Mouse (Mus musculus) hindlimb bud, embryonic 11.5 days (tissue): Measurements from ENCODE around the gene Fut9.

Experiments used
- DNase-seq: peaks from one replicate; pipeline ENCODE4 v3.0.0-alpha.2; 2012; ENCODE audit warnings: low read depth, low spot score; ENCODE audit errors: extremely low spot score

Fut9 gene

DNA sequence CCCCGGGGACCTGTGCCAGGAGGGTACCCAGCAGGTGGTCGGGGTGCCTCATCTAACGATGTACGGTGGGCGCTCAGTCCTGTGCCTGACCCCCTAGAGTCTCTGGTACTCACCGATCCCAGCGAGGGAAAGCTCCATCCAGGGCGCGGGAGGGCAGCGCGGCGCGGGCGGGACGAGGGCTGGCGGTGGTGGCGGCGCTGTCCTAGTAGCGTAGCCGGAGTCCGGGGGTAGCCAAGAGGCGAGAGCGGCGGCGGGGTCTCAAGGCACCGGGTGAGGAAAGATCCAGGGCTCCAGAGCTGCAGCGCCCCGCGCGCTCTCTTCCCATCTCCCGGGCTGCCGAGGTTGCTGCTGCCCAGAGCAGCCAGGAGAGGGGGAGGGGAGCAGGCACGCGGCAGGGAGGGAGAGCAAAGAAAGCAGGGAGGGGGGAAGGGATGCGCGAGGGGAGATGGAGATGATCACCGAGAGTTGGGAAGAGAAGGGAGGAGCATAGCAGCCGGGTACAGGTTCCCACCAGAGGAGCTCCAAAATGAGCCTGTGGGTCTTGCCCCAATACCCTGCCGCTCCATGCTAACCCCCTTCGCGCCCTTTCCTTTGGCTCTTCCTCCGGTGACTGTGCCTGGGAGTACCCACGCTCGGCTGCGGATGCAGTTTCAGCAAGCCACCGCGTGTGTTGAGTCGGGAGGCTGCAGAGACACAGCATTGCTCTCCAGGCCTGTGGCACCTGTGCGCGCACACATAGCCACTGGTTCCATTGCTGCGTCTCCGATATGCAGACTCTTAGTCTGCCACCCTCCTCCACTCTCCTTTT lies at the start of gene Fut9:
Fut9 (minus strand) TSS at position 769 of the 808 bp plus-strand sequence.
- DNase-seq, result no peak

DNA sequence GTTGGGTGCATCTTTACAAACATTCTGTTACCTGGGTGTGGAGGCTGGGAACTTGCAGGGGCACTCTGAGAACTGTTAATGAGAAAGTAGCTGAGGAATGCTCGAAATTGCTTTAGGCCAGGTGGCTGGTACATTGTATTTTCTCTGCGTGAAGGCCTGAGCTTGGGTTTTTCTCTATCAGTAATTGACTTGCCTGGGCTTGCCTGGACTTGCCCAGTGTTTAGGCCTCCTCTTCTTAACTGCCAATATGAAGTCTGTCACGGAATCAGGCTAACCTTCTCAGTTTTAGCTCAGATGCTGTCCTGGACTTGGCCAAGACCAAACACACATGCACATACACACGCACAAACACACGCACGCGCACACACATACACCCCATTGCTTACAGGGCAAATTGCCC lies 15.7 kb upstream of the Fut9 start:
- no peak for DNase-seq

DNA sequence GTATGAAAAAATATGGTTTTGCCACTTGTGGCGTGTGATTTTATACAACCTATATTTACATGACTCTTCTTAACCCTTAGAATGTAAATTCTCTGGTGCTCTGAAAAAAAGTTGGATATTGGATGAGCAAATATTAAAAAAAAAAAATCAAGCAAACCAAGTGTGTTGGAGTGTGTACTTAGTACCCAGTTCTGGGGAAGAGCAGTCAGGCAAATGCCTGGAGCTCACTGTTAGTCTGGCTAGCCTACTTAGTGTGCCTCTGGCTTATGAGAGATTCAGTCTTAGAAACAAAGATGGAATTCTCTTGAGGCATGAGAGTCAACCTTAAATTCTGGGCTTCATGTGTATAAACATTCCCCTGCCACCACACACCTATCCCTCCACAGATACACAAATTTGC lies 13.3 kb upstream of the Fut9 start:
- DNase-seq, result no peak

DNA sequence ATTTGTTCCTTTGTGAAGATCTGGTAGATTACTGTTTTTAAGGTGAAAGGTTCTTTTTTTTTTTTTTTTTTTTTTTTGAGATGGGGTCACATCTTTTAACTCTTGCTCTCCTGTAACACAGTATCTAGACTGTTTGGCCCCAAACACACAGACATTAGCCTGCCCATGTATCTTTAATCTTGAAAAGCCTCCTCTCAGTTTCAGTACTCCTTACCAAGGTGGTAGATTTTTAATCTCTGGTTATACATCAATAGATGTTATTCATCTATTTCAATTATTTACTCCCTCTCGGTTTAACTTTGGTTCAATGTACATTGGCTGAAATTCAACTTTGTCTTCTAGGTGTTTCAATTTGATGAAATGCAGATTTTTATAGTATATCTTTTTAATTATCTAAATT lies 10.0 kb upstream of the Fut9 start:
- no peak for DNase-seq

DNA sequence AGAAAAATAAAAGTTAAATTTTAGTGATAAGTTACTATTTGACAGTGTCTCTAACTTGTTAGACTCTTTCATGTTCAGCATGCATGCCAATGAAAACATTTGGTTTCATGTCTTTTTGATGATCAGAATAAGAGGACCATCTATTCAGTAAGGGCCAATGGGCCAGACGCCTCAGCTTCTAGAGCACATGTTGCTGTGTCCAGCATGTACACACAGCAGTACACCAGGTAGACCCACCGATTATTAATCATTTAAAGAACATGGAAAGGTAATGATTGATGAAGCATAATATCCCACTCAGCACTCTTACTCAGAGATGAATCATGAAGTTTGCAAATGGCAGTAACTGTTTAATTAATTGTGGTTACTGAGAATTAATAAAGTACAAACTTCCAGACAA lies 1.7 kb upstream of the Fut9 start:
- DNase-seq, result no peak

DNA sequence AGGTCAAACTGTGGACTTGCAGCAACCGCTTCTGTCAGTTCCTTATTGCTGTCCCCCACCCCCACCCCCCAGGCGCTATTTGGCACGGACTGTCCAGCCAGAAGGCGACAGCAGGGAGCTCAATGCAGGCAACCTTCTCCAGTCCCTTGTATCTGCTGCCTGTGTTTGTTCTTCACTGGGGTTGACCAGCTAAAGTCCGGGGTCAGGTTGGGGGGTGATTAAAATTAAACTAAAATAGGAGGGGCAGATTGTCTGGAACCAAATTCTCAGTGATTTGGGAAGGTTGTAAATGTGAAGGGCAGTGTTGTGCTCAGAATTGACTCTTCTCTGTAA lies 206 bp upstream of the Fut9 start:
- no peak for DNase-seq

DNA sequence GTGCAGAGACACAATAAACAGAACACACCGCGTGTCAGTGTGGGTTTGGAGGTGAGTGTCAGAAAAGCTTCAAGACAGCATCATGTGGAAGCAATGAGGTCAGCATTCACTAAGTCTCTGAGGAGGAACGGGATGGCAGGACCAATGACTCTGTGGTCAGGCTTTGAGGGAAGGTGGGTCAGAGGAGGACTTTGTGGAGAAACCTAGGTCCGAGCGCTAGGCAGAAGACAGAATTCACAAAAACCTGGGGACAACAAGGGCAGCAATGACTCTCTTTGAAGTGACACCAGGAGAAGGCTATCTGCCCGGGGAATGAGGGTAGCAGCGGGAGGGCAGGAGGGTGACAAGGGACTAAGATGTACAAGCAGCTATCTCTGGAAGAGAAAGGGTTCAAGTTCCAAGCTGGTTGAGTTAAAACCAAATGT lies 981 bp downstream of the Fut9 start:
- no peak for DNase-seq

DNA sequence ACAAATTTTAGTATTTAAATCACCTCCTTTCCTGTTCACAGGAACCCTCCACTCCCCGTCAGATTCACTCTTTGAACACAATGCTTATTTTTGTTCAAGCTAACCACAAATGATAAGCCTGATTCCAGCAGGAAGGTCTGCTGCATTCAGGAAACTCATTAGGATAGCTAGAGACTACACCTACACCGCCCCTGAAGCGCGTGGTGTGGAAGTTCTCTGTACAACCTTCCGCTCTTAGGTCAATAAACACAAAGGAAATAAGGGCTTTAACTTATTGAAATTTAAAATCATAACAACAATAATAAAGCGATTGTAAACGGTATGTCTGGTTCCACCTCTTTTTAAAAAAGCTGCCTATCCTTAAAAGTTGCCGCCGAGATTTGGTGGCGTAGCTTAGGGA lies 1.6 kb downstream of the Fut9 start:
- no peak for DNase-seq

DNA sequence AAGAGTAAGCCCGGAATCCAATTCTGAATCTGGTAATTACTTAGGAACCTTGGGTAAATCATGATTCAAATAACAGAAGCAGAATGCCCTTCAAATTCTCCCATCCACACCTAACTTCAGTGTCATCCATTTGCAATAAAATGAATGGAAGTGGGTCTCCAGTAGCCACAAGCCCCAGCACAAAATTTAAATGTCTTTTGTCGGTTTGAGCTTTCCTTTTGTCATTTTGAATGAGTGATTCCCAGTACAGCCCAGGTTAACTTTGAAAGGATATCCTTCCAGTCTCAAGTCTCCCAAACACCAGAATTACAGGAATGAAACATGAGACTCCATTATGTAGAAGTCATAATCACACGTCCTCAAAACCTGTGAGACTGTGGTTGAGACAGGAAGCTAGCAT lies 3.9 kb downstream of the Fut9 start:
- no peak for DNase-seq

DNA sequence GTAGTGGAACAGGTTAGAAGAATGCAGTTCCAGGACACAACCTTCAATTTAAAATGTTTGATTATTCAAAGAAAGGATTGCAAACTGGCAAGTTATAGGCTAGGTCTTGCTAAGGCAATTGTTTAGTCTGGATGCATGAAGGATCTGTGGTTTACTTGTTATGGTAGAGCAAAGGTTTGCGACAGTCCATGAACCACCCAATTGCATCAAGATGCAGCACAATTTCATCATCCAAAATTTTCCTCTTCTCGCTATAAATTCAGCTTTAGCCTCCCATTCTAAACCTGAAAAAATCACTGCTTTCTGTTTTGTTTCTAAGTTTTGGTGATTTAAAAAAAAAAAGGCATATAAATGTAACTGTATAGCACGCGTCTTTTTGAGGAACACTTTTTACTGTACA lies 14.8 kb downstream of the Fut9 start:
- no peak for DNase-seq

DNA sequence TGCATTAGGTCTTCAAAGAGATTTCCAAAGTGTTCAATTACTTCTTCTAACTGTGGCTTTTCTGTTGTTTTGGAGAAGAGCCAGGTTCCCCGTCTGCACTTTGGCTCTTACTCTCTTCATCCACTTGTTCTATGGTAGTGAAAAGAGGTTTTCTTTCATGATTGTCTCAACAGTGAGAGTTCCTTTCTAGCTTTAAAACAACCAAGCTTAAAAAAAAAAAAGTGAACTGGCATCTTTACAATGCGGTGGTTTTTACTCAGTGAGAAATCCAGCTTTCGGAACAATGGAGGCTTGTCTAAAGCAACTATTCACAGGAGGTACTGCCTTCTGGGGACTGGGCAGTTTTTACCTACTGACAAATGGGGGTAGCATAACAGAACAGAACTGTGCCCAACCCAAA lies 31.4 kb downstream of the Fut9 start:
- no peak for DNase-seq

DNA sequence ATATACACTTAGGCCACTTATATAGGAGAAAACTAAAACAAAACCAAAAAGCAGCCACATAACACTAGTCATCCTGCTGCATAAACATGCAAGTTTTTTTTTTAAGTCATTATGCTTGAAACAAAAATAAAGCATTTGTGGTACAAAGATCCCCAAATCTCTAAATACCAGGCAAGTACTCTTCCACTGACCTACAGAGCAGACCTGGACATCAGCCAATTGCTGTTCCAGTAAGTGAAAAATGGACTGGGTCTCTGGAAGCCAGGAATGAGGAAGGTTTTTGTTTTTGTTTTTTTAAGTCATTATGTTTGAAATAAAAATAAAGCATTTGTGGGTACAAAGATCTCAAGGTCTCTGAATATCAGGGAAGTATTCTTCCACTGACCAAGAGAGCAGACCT lies 37.0 kb downstream of the Fut9 start:
- no peak for DNase-seq

DNA sequence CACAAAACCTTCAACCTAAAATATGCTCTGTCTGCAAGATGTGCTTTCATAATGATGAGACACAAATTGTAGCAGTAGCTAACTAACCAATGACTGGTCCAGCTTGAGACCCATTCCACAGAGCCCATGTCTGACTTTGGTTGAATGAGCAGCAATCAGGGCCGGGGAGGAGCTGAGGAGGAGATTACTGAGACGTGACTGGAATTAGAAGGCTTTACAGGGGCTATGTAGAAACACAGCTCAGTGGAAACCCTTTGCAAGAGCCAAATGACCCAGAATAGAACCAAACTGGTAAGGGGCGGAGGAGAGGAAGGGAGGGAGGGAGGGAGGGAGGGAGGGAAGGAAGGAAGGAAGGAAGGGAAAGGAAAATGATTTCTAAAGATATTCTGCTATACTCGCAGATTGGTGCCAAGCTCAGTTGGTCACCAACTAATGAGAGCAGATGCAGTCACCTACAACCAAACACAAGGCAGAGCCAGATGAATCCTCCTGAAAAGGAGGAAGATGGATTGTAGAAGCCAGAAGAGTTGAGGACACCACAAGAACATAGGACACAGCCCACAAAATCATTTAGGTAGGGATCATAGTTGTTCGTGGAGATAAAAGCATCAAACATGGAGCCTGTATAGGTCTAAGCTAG lies 42.0 kb downstream of the Fut9 start:
- DNase-seq, result no peak

DNA sequence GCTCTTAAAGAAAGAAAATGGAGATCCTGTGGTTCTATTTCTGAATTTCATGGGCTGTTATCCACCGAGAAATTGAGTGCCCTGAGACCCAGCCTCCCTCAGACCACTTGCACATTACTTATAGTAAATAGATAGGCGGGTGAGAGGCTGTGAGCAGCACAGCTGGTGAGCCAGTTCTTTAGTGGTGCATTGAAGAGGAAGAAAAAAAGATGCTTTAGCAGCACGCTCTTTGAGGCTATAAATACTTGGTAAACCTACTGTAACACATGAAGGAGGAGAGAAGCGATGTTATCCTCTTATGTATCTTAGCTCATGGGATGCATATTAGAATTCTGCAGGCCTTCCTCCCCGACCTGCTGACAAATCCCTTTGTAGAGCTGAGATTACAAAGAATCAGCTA lies 58.5 kb downstream of the Fut9 start:
- no peak for DNase-seq

DNA sequence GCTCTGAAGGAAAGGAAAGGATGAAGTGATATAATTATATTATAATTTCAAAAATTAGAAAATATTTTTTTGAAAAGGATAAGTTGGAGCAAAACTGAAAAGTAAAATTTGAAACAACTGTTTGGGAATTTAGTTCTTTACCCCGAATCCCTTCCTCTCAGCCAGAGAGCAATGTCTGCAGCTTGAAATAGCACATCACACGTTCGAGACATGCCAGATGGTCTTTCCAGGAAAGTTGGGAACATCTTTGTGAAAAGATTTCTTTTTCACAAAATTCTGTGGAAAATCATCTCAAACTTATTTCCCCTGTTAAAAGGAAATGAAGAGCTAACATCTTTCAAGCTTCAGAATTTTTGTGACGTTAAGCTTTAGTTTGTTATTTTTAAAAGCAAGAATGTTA lies 61.3 kb downstream of the Fut9 start:
- DNase-seq, result no peak

DNA sequence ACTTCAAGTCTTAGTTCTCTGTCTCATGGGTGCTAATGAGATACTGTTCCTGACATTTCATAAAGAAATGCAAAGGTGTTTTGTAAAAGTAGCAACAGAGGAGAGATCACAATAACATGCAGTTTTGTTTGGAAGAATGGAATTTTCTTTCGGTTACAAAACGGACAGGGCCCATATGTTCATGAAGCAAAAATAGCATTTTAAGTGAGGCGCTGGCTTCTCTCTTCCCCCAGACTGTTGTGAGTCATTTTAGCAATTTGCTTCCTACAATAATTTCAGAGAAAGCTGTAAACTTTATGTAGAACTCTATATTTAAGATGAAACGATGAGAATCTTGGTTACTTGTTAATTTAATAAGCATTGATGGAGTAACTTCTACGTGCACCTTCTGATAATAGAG lies 78.5 kb downstream of the Fut9 start:
- no peak for DNase-seq

DNA sequence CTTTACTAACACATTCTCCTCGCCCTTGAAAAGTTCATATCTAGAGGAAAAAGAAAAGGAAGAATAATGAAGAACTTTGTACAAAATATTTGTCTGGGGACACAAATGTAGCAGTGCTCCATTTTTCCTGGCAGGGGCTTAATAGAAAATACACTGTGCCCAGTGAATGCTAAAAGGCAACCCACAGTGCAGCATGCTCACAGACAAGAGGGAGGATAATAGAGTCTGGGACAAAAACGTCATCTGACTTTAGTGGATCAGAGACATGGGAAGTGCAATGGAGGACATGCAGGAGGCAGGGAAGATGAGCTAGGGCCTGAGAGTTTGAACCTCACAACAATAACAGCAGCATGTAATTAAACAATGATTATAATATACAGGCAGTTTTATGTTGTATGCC lies 86.1 kb downstream of the Fut9 start:
- DNase-seq, result no peak

DNA sequence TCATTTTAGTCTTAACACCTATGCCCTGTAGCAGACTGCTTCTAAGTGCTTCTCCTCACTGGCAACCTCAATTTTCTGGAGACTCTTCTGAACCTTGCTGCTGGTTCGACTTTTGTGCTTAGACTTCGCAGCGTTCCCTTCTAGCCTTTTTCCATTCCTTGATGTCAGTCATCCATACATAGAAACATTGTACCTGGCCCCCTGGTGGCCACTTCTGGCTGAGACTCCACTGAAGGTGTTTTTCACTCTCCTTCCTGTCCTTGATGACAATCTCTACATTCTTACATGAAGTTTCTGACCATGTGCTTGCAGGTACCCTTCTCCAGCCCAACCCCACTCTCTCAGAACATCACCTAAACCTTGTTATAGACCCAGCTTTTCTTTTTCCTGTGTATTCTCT lies 115.1 kb downstream of the Fut9 start:
- no peak for DNase-seq

DNA sequence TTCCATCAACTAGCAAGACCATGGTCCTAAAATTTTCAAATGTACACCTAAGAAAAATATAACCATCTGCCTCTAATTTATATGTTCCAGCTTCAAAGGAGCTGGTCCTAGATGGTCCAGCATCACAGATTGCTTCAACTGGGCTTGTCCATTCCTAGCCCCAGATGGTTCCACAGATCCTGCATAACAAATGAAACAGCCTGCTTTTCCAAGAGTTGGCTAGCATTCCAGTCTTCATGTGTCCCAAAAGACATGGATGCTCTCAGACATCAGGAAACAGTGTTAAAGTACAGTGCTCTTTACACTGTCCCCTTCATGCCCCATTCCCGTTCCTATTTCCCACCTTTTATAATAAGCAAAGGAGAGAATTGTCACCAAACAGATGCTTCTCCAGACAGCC lies 135.8 kb downstream of the Fut9 start:
- DNase-seq, result no peak

DNA sequence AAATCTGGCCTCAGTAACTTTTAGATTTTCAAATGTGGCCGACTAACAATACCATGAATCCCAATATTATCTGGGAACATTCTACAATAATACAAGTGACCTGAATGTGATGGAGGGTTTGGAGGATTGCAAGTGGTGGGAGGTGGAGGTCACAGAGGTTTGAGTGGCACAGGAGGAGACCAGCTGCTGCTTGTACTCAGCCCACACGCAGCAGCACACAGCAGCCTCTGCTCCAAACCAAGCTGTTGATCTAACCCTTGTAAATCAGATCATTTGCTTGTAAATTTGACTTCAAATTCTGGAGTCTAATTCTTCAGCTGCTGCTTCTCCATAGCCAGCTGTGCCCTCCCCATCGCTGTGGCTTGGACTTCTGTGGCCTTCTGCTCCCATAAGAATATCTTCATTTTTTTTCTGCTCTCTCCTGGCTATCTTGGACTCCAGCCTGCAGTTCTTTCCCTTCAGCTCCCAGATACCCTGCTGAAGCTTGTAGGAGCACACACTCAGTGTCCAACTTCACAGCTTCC lies 138.8 kb downstream of the Fut9 start:
- DNase-seq, result no peak

DNA sequence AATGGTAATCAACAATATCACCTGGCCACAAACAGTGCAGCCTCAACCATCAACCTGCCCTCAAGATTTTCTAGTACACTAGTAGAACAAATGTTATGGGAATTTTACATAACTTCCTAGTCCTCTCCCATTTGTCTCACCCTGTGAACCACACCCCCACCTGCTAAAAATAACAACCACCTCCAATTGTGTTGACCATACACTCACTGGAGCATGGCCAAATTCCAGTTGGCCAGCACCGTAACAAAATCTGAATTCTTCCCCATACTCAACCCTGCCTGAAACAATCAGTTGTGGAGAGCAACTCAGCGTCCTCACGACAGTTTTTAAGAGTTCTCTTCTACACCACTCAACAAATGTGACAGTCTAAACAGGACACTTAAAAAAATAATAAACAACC lies 141.3 kb downstream of the Fut9 start:
- DNase-seq, result no peak

DNA sequence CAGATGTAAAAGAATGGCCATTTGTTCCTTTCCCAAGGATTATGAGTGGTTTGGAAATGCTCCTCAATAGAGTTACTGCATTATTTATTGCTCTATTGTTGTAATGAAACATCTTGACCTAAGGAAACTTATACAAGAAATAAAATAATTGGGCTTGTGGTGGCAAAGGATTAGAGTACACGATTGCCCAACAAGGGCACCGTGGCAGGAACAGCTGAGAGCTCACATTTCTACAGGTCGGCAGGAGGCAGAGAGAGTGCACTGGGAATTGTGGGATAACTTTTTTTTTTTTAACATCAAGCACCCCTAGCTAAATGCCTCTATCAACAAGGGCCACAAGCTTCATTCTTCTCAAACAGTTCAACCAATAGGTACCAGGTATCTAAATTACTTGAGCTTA lies 148.1 kb downstream of the Fut9 start:
- DNase-seq, result no peak

DNA sequence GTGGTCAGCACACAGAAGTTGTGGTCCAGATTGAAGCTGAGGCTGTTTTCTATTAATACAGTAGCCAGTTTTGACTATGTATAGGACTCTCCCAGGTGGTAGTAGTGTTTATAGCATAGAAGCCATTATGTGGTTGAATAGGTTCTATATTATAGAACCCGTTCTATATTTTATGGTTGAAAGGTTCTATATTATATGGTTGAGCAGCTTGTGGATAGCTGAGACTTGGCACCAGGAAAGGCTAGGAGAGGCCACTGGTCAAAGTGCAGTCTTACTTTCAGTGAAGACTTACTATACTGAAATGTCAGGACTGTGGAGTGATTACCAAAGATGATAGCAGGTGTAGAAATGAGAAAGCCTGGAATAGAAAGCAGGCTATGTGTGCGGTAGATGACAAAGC lies 151.9 kb downstream of the Fut9 start:
- no peak for DNase-seq
